Mouse (Mus musculus) cerebellum, postnatal 14 days (tissue): ENCODE results near the gene Olfr1355.
"Not testable (repeated sequence)": the region's sequence is repeated elsewhere in the genome, so short reads cannot be mapped to it uniquely, and the experiment has no call there.

Experiments
- DNase-seq, 2 experiments: peaks; one replicate each; pipeline ENCODE4 v3.0.0; 2021; ENCODE audit warnings: mixed read lengths in 2 of 2

Gene Olfr1355

DNA sequence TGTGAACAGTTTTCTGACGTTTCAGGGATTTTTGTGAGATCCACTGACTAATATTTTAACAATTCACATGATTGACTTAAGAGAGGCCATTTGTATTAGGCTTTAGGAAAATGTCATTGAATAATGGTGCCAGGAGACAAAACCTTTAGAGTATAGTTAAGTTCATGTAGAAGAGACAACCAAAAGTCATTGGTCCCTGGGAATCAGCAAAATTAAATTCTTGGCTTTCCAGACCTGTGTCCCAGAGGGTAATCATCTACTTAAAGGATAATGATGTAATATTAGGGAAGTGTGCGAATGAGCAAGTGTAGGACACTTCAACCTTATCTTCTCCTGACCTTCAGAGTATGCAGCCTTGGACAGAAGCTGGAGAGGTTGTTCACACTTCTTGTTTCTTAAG, at the start of gene Olfr1355:
TSS of gene Olfr1355 (plus strand) at position 301 of the 400 bp plus-strand sequence.
- DNase-seq: no peak

DNA sequence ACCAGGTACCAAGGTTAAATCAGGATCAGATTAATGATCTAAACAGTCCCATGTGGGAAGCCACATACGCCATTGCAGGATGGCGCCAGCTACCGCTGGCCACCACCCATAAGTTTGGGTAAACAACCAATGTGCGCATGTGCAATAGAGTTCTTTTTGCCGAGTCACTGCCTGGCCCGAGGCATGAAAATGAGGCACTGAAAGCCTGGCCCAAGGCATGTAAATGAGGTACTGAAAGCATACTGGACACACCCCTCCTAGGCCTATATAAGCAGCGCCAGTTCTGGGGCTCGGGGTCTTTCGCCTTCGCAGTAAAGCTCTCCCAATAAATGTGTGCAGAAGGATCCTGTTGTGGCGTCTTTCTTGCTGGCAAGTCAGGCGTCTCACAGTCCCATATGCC, 34.9 kb upstream of the Olfr1355 start:
- not testable (repeated sequence) for DNase-seq

DNA sequence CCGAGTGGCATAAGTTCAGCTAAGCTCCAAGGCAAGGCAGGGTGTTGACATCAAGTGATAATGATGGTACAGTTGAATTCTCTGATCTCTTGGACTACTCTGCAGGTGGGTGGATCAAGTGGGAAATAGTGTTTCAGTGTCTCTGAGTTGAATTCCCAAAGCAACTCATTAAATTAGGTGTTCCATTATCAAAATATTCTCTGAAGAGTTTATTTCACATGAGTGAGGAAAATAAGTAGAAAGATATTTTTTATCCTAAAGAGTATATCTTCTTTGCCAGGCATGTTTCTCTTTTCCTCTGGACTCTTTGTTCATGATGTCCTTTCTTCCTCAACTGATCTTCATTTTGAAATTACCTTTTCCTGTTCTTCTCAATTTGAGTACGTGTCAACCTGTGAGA, 23.3 kb upstream of the Olfr1355 start, which contains the start of gene Olfr1356:
TSS of gene Olfr1356 (minus strand) at position 101 of the 400 bp plus-strand sequence.
- no peak for DNase-seq

DNA sequence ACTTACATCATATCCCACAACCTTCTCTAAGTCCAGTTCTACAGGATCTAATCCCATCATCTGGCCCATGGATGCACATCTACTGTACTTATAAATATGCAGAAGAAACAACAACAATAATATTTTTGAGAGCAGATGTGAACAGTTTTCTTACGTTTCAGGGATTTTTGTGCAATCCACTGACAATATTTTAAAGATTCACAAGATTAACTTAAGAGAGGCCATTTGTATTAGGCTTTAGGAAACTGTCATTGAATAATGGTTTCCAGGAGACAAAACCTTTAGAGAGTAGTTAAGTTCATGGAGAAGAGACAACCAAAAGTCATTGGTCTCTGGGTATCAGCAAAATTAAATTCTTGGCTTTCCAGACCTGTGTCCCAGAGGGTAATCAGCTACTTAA, 37.5 kb downstream of the Olfr1355 start, which contains the start of gene Olfr1354:
TSS of gene Olfr1354 (plus strand) at position 301 of the 400 bp plus-strand sequence.
- not testable (repeated sequence) for DNase-seq
